Mouse (Mus musculus) embryonic facial prominence, embryonic 11.5 days (tissue): ENCODE results near the gene Tmem151b. TPM values are rescaled to one million over a fixed set of nuclear protein-coding genes. Genes with fewer than 3 reads are reported as not detected.
A peak's percentile ranks its signal among the peaks of the same experiment; 100 is the strongest.

Experiments used
- ATAC-seq: fragments of 200-750 bp; cut with Nextera tagmentation; replicated peaks from 2 replicates; pipeline ENCODE4 v1.8.0; 2017; ENCODE audit warnings: low read depth; ENCODE audit not compliant: insufficient number of reproducible peaks, low FRiP score, low TSS enrichment
- DNase-seq: peaks from one replicate; pipeline ENCODE4 v3.0.0-alpha.2; 2015; ENCODE audit warnings: low spot score
- H3K27ac ChIP-seq: fragments of 300-500 bp; sonication (generic); replicated peaks from 2 replicates; pipeline ENCODE4 v1.5.1; 2014; ENCODE audit warnings: mild to moderate bottlenecking, low read depth, low read length, control low read depth
- H3K27me3 ChIP-seq: fragments of 300-500 bp; sonication (generic); 2 replicates; pipeline ENCODE4 v1.6.1; 2014; ENCODE audit warnings: mild to moderate bottlenecking, low read length, moderate library complexity, mixed read lengths; ENCODE audit not compliant: control insufficient read depth, insufficient read depth
- H3K36me3 ChIP-seq: fragments of 300-500 bp; sonication (generic); replicated peaks from 2 replicates; pipeline ENCODE4 v1.6.1; 2014; ENCODE audit warnings: low read depth, mild to moderate bottlenecking, low read length, moderate library complexity, mixed read lengths; ENCODE audit not compliant: control insufficient read depth, insufficient read depth
- H3K4me1 ChIP-seq: fragments of 300-500 bp; sonication (generic); 2 replicates; pipeline ENCODE4 v1.6.1; 2014; ENCODE audit warnings: low read length, mixed read lengths; ENCODE audit not compliant: control insufficient read depth, insufficient read depth
- H3K4me2 ChIP-seq: fragments of 300-500 bp; sonication (generic); 2 replicates; pipeline ENCODE4 v1.6.1; 2014; ENCODE audit warnings: low read depth, mild to moderate bottlenecking, control low read depth, low read length, moderate library complexity
- H3K4me3 ChIP-seq: fragments of 300-500 bp; sonication (generic); 2 replicates; pipeline ENCODE4 v1.5.1; 2014; ENCODE audit warnings: low read depth, low read length, control low read depth
- H3K9ac ChIP-seq: fragments of 300-500 bp; sonication (generic); replicated peaks from 2 replicates; pipeline ENCODE4 v1.6.1; 2014; ENCODE audit warnings: mild to moderate bottlenecking, control low read depth, low read length
- H3K9me3 ChIP-seq: fragments of 300-500 bp; sonication (generic); replicated peaks from 2 replicates; pipeline ENCODE4 v1.6.1; 2016; ENCODE audit warnings: mild to moderate bottlenecking, low read length, inconsistent platforms, mixed read lengths; ENCODE audit not compliant: control insufficient read depth
- WGBS: fragments of 180-500 bp; shearing (Covaris S2); extraction: QIAGEN DNeasy Blood & Tissue Kit; methylation state at CpG from one replicate; pipeline ENCODE4 v1.1.7; 2014; 5-methylcytosine and 5-hydroxymethylcytosine counted together
- polyA plus RNA-seq: library from polyadenylated mRNA; unstranded; fragments of >200 nt; fragmentation: Nextera tagmentation; extraction: Ambion mirVana; gene quantifications from 2 replicates; pipeline ENCODE4 v1.2.1, GENCODE M21; 2014

Gene Tmem151b
- polyA plus RNA-seq, 1 experiment from 2014 or later = 5.4 TPM

- peaks cover 18% of the 10 kb centered on the region for H3K36me3 ChIP-seq
- 94% methylated on average over 11 of the region's 11 CpGs for WGBS
- no peaks in the 10 kb centered on the region for H3K27me3 ChIP-seq
- peaks cover 7% of the 10 kb centered on the region for H3K4me1 ChIP-seq
- peak overlapping the region; percentile 91 for H3K9ac ChIP-seq
- peak overlapping the region; percentile 93 for H3K4me2 ChIP-seq
- peak overlapping the region; percentile 78 for H3K4me3 ChIP-seq
- ATAC-seq (no peak), DNase-seq (no peak)
- H3K27ac ChIP-seq = no peak overlapping the region
- no peaks in the 10 kb centered on the region for H3K9me3 ChIP-seq
These were observed 15.6 kb upstream of the Tmem151b start for GRCm38 (mm10) chr17:45565103-45565502.

- ATAC-seq (no peak; the same call in 1 of the 2 replicates), DNase-seq (no peak)
- H3K4me3 ChIP-seq = peak overlapping the region; percentile 78
- WGBS = 10% methylated on average over 17 of the region's 18 CpGs
- peaks cover 7% of the 10 kb centered on the region for H3K4me1 ChIP-seq
- H3K27ac ChIP-seq = peak overlapping the region; percentile 78
- H3K27me3 ChIP-seq = no peaks in the 10 kb centered on the region
- H3K9ac ChIP-seq = peak overlapping the region; percentile 91
- H3K4me2 ChIP-seq = peak overlapping the region; percentile 93
- H3K9me3 ChIP-seq = no peaks in the 10 kb centered on the region
- H3K36me3 ChIP-seq = peaks cover 13% of the 10 kb centered on the region
These were observed 15.1 kb upstream of the Tmem151b start for GRCm38 (mm10) chr17:45564531-45565084.

GRCm38 (mm10) chr17:45563655-45564530 lies 14.4 kb upstream of the Tmem151b start, which contains the start of gene Slc35b2:
TSS of gene Slc35b2 (plus strand) at chr17:45563874.
- Histone ChIP-seq H3K27me3 (no peaks in the 10 kb centered on the region), H3K9me3 (no peaks in the 10 kb centered on the region), H3K4me2 (peak within 1 kb of the TSS; percentile 93), H3K9ac (peak within 1 kb of the TSS; percentile 91), H3K36me3 (peaks cover 6% of the 10 kb centered on the region), H3K4me3 (peak within 1 kb of the TSS; percentile 78), H3K4me1 (peaks cover 7% of the 10 kb centered on the region), H3K27ac (peak within 1 kb of the TSS; percentile 78)
- peak; percentile 69 for ATAC-seq
- DNase-seq = peak; percentile 92
- 1% methylated on average over 48 of the region's 61 CpGs for WGBS

- H3K9me3 ChIP-seq = no peaks in the 10 kb centered on the region
- no peak overlapping the region for H3K9ac ChIP-seq
- peak overlapping the region; percentile 93; the same call in 1 of the 2 replicates for H3K4me2 ChIP-seq
- H3K4me3 ChIP-seq = no peak overlapping the region; the same call in 1 of the 2 replicates
- peaks cover 7% of the 10 kb centered on the region; the same call in 1 of the 2 replicates for H3K4me1 ChIP-seq
- WGBS = 78% methylated on average over 12 of the region's 12 CpGs
- H3K36me3 ChIP-seq = peaks cover 5% of the 10 kb centered on the region
- no peak for DNase-seq
- no peaks in the 10 kb centered on the region for H3K27me3 ChIP-seq
- peak overlapping the region; percentile 78; the same call in 1 of the 2 replicates for H3K27ac ChIP-seq
- ATAC-seq = no peak
These were observed 13.7 kb upstream of the Tmem151b start for GRCm38 (mm10) chr17:45563216-45563615.

- no peak overlapping the region for H3K4me3 ChIP-seq
- H3K9me3 ChIP-seq = no peaks in the 10 kb centered on the region
- no peak overlapping the region for H3K27ac ChIP-seq
- ATAC-seq (no peak), DNase-seq (no peak)
- no peak overlapping the region for H3K4me2 ChIP-seq
- 0 out of 2 replicates have a peak, but pooled peaks cover 2% of the 10 kb centered on the region for H3K27me3 ChIP-seq
- no peak overlapping the region for H3K9ac ChIP-seq
- 87% methylated on average over 15 of the region's 15 CpGs for WGBS
- H3K36me3 ChIP-seq = no peaks in the 10 kb centered on the region
- H3K4me1 ChIP-seq = peaks cover 7% of the 10 kb centered on the region
These were observed 10.5 kb upstream of the Tmem151b start for GRCm38 (mm10) chr17:45559732-45560525.

GRCm38 (mm10) chr17:45557998-45558862 lies 8.8 kb upstream of the Tmem151b start:
- Histone ChIP-seq H3K4me3 (no peak overlapping the region), H3K9me3 (no peaks in the 10 kb centered on the region), H3K9ac (no peak overlapping the region; the same call in 1 of the 2 replicates), H3K4me1 (peaks cover 5% of the 10 kb centered on the region; the same call in 1 of the 2 replicates), H3K27me3 (0 out of 2 replicates have a peak, but pooled peaks cover 2% of the 10 kb centered on the region), H3K4me2 (no peak overlapping the region), H3K36me3 (no peaks in the 10 kb centered on the region), H3K27ac (no peak overlapping the region)
- WGBS = 61% methylated on average over 16 of the region's 16 CpGs
- DNase-seq (no peak), ATAC-seq (no peak)

- Histone ChIP-seq H3K4me1 (peaks cover 5% of the 10 kb centered on the region; the same call in 1 of the 2 replicates), H3K4me2 (no peak overlapping the region), H3K9ac (0 out of 2 replicates have a peak overlapping the region, but pooled peaks have one; percentile 22), H3K27ac (no peak overlapping the region), H3K36me3 (no peaks in the 10 kb centered on the region), H3K4me3 (no peak overlapping the region), H3K9me3 (no peaks in the 10 kb centered on the region), H3K27me3 (0 out of 2 replicates have a peak, but pooled peaks cover 2% of the 10 kb centered on the region)
- DNase-seq = no peak
- 67% methylated on average over 6 of the region's 7 CpGs for WGBS
- no peak for ATAC-seq
These were observed 7.9 kb upstream of the Tmem151b start for GRCm38 (mm10) chr17:45557246-45557824.
